Mouse (Mus musculus) cerebellum, adult 9-10 months (tissue): Measurements from ENCODE around the gene Gm8890.
"Not testable (repeated sequence)": the region's sequence is repeated elsewhere in the genome, so short reads cannot be mapped to it uniquely, and the experiment has no call there.

Source experiments
- DNase-seq: peaks from one replicate; pipeline ENCODE4 v3.0.0; 2022

Gm8890 gene

DNA sequence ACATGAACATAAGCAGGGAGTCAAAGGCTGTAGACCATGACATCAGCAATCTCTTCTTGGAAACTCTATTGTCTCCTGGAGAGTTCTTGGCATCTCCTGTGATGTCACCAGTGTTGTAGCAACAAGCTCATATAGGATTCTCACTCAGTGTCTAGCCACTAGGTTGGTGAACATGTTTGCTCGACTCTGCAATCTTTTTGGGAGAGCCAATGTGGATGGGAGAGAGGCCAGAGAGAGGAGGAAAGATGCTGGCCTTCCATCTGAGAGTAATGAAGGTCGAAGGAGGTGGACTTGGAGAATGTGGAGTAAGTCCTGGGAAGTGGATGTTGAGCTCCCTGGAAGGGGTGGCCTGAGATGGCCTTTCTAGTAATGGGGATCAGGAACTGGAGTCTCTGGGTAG, at the start of gene Gm8890:
TSS of gene Gm8890 (plus strand) at position 301 of the 400 bp plus-strand sequence.
- not testable (repeated sequence) for DNase-seq

DNA sequence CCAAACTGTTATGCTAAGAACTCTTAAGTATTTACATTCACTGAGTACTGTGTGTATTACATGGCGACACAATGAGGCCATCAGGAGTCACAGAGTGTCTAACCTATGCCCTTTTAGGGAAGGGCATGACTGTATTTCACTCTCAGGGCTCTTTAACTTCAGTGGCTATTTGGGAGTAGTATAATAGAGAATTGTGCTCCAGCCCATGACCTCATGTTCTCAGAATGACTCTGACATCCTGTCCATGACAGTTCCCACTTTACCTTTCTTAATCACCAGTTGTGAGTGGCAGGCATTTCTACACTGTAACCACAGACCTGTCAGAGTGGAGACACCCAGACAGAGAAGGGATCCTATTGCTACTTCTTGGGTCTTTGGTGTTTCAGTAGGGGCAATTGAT, 388 bp downstream of the Gm8890 start:
- DNase-seq: not testable (repeated sequence)
